Mouse (Mus musculus): ENCODE results near the gene Dda1. TPM values are rescaled to one million over a fixed set of nuclear protein-coding genes. Genes with fewer than 3 reads are reported as not detected.
"Not testable (repeated sequence)": the region's sequence is repeated elsewhere in the genome, so short reads cannot be mapped to it uniquely, and the experiment has no call there.

Gene Dda1
- polyA plus RNA-seq (2015; fragmentation: Nextera tagmentation; extraction: Ambion mirVana), result 217 and 231 TPM in 2 replicates

GRCm38 (mm10) chr8:71468916-71469315 lies at the start of gene Dda1:
Gene Dda1 (plus strand): TSS chr8:71469199.
- Histone ChIP-seq H3K9me3 (no peaks in the 10 kb centered on the region), H3K27ac (replicated peaks) (peak within 1 kb of the TSS; percentile 91), H3K27me3 (no peaks in the 10 kb centered on the region), H3K4me1 (replicated peaks) (peaks cover 33% of the 10 kb centered on the region), H3K4me3 (peak within 1 kb of the TSS; percentile 77), H3K36me3 (peaks cover 41% of the 10 kb centered on the region), H3K9ac (peak within 1 kb of the TSS; percentile 87), H3K4me2 (peak within 1 kb of the TSS; percentile 91)
- under 1% methylated on average over 45 of the region's 52 CpGs for WGBS
- ATAC-seq (ENCODE audit: low read depth), result peak; percentile 87

- H3K4me2 ChIP-seq, result no peak overlapping the region
- no peaks in the 10 kb centered on the region for H3K36me3 ChIP-seq
- H3K4me3 ChIP-seq, result no peak overlapping the region
- H3K4me1 ChIP-seq (replicated peaks), result no peaks in the 10 kb centered on the region
- H3K9ac ChIP-seq, result no peak overlapping the region
- H3K27me3 ChIP-seq, result no peaks in the 10 kb centered on the region
- H3K9me3 ChIP-seq, result peaks cover 4% of the 10 kb centered on the region; the same call in 1 of the 2 replicates
- no peak for ATAC-seq (ENCODE audit: low read depth)
- no peak overlapping the region for H3K27ac ChIP-seq (replicated peaks)
Measured at GRCm38 (mm10) chr8:71422121-71422520, 46.9 kb upstream of the Dda1 start.

DNA sequence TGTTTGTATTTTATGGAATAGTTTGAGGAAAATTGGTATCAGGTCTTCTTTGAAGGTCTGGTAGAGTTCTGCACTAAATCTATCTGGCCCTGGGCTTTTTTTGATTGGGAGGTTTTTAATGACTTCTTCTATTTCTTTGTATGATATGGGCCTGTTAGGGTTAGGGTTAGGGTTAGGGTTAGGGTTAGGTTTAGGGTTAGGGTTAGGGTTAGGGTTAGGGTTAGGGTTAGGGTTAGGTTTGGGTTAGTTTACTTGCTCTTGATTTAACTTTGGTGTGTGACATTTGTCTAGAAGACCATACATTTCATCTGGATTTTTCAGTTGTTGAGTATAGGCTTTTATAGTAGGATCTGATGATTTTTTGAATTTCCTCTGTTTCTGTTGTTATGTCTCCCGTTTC lies 36.1 kb upstream of the Dda1 start:
- 87% methylated on average over 1 of the region's 1 CpGs for WGBS
- H3K9ac ChIP-seq; H3K4me3 ChIP-seq; H3K27me3 ChIP-seq; H3K4me2 ChIP-seq; H3K36me3 ChIP-seq; H3K27ac ChIP-seq (replicated peaks); ATAC-seq (ENCODE audit: low read depth); H3K9me3 ChIP-seq; H3K4me1 ChIP-seq (replicated peaks): not testable (repeated sequence)

DNA sequence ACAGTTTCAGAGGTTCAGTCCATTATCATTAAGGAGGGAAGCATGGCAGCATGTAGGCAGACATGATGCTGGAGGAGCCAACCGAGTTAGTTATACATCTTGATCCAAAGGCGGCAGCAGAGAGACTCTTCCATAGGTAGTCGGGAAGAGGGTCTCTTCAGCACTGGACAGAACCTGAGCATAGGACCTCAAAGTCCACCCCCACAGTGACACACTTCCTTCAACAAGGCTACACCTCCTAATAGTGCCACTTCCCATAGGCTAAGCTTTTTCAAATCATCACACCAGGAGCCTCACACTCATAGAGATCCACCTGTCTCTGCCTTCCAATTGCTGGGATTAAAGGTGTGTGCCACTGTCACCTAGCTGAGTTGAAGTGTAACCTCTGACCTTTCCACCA lies 32.0 kb upstream of the Dda1 start:
- Histone ChIP-seq H3K27me3 (peaks cover 3% of the 10 kb centered on the region), H3K4me3 (no peak overlapping the region), H3K4me1 (replicated peaks) (no peaks in the 10 kb centered on the region), H3K9ac (no peak overlapping the region), H3K36me3 (no peaks in the 10 kb centered on the region), H3K9me3 (0 out of 2 replicates have a peak, but pooled peaks cover 2% of the 10 kb centered on the region), H3K27ac (replicated peaks) (no peak overlapping the region), H3K4me2 (no peak overlapping the region)
- ATAC-seq (ENCODE audit: low read depth), result no peak
- WGBS, result 58% methylated on average over 3 of the region's 3 CpGs

DNA sequence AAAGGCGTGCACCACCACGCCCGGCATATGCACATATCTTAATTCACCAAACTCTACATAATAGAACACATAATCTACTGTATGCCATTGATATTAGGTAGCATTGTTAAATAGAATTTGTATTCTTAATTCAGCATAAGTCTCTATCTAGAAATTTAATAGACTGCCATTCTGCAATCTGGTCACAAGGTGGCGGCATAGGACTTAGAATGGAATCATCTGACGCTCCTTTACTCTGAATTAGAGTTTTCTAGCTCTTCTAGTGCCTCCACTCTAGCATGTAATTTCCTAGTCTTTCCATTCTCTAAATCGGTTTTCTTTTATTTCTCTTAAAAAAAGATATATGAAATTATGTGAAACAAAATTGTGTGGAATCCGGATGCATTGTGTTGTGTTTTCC lies 27.6 kb upstream of the Dda1 start:
- Histone ChIP-seq H3K9ac (no peak overlapping the region), H3K36me3 (no peaks in the 10 kb centered on the region), H3K27me3 (peaks cover 11% of the 10 kb centered on the region), H3K27ac (replicated peaks) (no peak overlapping the region), H3K4me1 (replicated peaks) (no peaks in the 10 kb centered on the region), H3K4me3 (no peak overlapping the region), H3K9me3 (no peaks in the 10 kb centered on the region), H3K4me2 (no peak overlapping the region)
- WGBS, result 0% methylated on average over 7 of the region's 7 CpGs
- ATAC-seq (ENCODE audit: low read depth), result no peak

DNA sequence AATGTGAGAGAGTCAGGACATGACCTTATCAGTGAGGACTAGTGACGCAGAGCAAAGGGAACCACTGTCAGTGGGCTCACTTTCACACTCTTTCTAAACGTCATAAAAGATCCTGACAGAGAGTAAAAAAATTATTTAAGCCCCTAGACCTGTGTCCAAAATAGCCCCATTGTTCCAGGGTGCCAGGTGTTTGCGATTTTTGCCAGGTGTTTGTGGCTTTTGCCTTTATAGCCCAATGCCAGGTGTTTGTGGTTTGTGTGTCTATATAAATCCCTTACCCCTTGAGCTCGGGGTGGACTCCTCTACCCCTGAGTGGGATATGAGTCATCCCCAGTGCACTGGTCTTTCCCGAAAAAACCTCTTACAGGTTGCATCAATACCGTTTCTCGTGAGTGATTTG lies 23.9 kb upstream of the Dda1 start:
- no peaks in the 10 kb centered on the region for H3K4me1 ChIP-seq (replicated peaks)
- H3K27me3 ChIP-seq, result peaks cover 11% of the 10 kb centered on the region
- ATAC-seq (ENCODE audit: low read depth), result no peak
- 85% methylated on average over 7 of the region's 7 CpGs for WGBS
- no peak overlapping the region for H3K4me3 ChIP-seq
- no peak overlapping the region for H3K9ac ChIP-seq
- H3K4me2 ChIP-seq, result no peak overlapping the region
- no peak overlapping the region for H3K27ac ChIP-seq (replicated peaks)
- no peaks in the 10 kb centered on the region for H3K36me3 ChIP-seq
- H3K9me3 ChIP-seq, result no peaks in the 10 kb centered on the region

GRCm38 (mm10) chr8:71451337-71451736 lies 17.7 kb upstream of the Dda1 start:
- Histone ChIP-seq H3K27ac (replicated peaks) (no peak overlapping the region), H3K36me3 (peaks cover 2% of the 10 kb centered on the region), H3K4me2 (no peak overlapping the region), H3K4me1 (replicated peaks) (no peaks in the 10 kb centered on the region), H3K9ac (no peak overlapping the region), H3K4me3 (no peak overlapping the region), H3K9me3 (no peaks in the 10 kb centered on the region), H3K27me3 (no peaks in the 10 kb centered on the region; the same call in 1 of the 2 replicates)
- ATAC-seq (ENCODE audit: low read depth), result no peak
- WGBS, result 61% methylated on average over 4 of the region's 4 CpGs

- WGBS, result 41% methylated on average over 11 of the region's 11 CpGs
- Histone ChIP-seq H3K4me2 (no peak overlapping the region), H3K9ac (no peak overlapping the region), H3K4me1 (replicated peaks) (no peaks in the 10 kb centered on the region), H3K36me3 (peaks cover 6% of the 10 kb centered on the region), H3K27ac (replicated peaks) (no peak overlapping the region), H3K4me3 (no peak overlapping the region), H3K9me3 (no peaks in the 10 kb centered on the region), H3K27me3 (no peaks in the 10 kb centered on the region; the same call in 1 of the 2 replicates)
- no peak for ATAC-seq (ENCODE audit: low read depth)
Measured at GRCm38 (mm10) chr8:71451777-71452176, 17.2 kb upstream of the Dda1 start.

DNA sequence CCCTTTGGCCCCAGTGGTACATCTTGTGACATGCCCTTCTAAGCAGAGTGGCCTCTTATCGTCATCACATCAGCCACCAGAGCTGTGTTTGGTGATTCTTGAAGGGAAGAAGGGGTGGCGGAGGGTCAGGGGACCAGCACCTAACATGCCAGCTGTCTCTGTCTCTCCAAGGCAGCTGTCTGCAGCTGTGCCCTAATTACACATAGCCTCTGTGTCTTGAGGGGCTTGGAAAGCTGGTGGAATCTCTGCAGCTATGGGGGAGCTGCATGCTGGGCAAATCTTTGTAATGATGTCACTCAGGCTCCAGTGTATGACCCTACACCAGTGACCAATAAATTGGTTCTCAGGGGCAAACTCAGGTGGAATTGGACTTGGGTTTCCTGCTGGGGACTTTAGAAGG lies 16.3 kb upstream of the Dda1 start:
- H3K27me3 ChIP-seq, result no peaks in the 10 kb centered on the region; the same call in 1 of the 2 replicates

DNA sequence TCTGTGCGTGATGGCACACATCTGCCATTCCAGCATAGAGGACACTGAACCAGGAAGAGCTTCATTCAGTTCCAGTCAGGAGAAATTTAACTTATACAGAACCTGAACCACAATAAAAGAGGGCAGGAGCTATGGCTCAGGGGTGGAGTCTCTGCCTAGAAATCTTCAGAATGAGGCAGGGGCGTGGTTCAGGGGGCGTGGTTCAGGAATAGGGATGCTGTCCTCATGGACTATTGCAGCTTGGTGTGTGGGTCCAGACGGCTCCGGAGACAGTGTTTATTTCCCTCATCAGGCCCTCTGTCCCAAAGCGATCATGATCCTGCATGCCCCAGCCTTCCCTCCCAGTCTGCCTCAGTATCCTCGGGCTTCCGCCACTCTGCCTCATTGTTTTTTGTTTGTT lies 14.3 kb upstream of the Dda1 start:
- H3K9me3 ChIP-seq, result no peaks in the 10 kb centered on the region
- no peak overlapping the region for H3K27ac ChIP-seq (replicated peaks)
- H3K36me3 ChIP-seq, result peaks cover 35% of the 10 kb centered on the region
- H3K4me3 ChIP-seq, result no peak overlapping the region
- no peak for ATAC-seq (ENCODE audit: low read depth)
- no peak overlapping the region for H3K4me2 ChIP-seq
- 79% methylated on average over 8 of the region's 8 CpGs for WGBS
- H3K27me3 ChIP-seq, result no peaks in the 10 kb centered on the region; the same call in 1 of the 2 replicates
- H3K9ac ChIP-seq, result no peak overlapping the region
- H3K4me1 ChIP-seq (replicated peaks), result peaks cover 14% of the 10 kb centered on the region

More for the DNA sequence above, 16.3 kb upstream of the Dda1 start:
- WGBS, result 90% methylated on average over 2 of the region's 2 CpGs
- no peak overlapping the region for H3K9ac ChIP-seq
- no peaks in the 10 kb centered on the region for H3K9me3 ChIP-seq
- peaks cover 15% of the 10 kb centered on the region for H3K36me3 ChIP-seq
- H3K27ac ChIP-seq (replicated peaks), result no peak overlapping the region
- no peak for ATAC-seq (ENCODE audit: low read depth)
- no peak overlapping the region for H3K4me2 ChIP-seq
- H3K4me1 ChIP-seq (replicated peaks), result no peaks in the 10 kb centered on the region
- H3K4me3 ChIP-seq, result no peak overlapping the region

DNA sequence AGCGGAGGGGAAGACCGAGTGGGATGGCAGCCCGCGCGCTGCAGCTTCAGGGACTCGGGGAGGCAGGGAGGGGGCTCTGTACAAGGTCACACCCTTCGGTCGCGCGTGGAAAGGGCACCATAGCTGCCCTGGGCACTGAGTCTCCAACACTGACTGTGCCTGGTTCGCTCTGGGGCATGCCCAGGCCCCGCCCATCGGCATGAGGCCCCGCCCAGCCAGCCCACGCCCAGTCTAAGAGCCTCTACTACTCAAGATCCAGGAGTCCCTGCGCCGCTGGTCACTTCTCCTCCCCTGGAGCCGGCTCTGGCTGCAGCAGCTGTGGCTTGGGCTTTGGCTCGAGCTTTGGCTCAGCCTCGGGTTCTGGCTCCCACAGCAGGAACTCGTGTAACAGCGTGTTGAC lies 12.1 kb upstream of the Dda1 start:
- Histone ChIP-seq H3K4me1 (replicated peaks) (peaks cover 34% of the 10 kb centered on the region), H3K4me2 (no peak overlapping the region), H3K27ac (replicated peaks) (no peak overlapping the region), H3K9me3 (no peaks in the 10 kb centered on the region), H3K27me3 (no peaks in the 10 kb centered on the region; the same call in 1 of the 2 replicates), H3K4me3 (no peak overlapping the region), H3K9ac (no peak overlapping the region), H3K36me3 (peaks cover 55% of the 10 kb centered on the region)
- no peak for ATAC-seq (ENCODE audit: low read depth)
- 42% methylated on average over 22 of the region's 22 CpGs for WGBS

- WGBS, result 82% methylated on average over 20 of the region's 20 CpGs
Measured at GRCm38 (mm10) chr8:71457659-71458270, 11.2 kb upstream of the Dda1 start.

GRCm38 (mm10) chr8:71460716-71461115 lies 8.3 kb upstream of the Dda1 start:
- no peak overlapping the region for H3K4me3 ChIP-seq
- H3K4me1 ChIP-seq (replicated peaks), result peaks cover 58% of the 10 kb centered on the region
- 96% methylated on average over 6 of the region's 6 CpGs for WGBS
- no peak overlapping the region for H3K9ac ChIP-seq
- H3K36me3 ChIP-seq, result peaks cover 55% of the 10 kb centered on the region
- no peak for ATAC-seq (ENCODE audit: low read depth)
- no peak overlapping the region for H3K4me2 ChIP-seq
- no peaks in the 10 kb centered on the region for H3K27me3 ChIP-seq
- no peaks in the 10 kb centered on the region for H3K9me3 ChIP-seq
- H3K27ac ChIP-seq (replicated peaks), result no peak overlapping the region

More at GRCm38 (mm10) chr8:71457659-71458270, 11.2 kb upstream of the Dda1 start:
- Histone ChIP-seq H3K4me2 (no peak overlapping the region), H3K36me3 (peaks cover 55% of the 10 kb centered on the region), H3K4me1 (replicated peaks) (peaks cover 42% of the 10 kb centered on the region), H3K9me3 (no peaks in the 10 kb centered on the region), H3K27ac (replicated peaks) (no peak overlapping the region), H3K27me3 (no peaks in the 10 kb centered on the region), H3K9ac (no peak overlapping the region), H3K4me3 (no peak overlapping the region)
- no peak for ATAC-seq (ENCODE audit: low read depth)

Data from neural tube, embryonic 13.5 days (tissue).